Mouse (Mus musculus) heart, embryonic 11.5 days (tissue): ENCODE measurements at regions not wholly inside any gene's neighbourhood (a gene's known extent, or its start where the extent isn't known, plus 50 kb on each side); places are given as distances from the start of the nearest gene placed in this dataset.

Experiments
- ATAC-seq: fragments of 200-750 bp; cut with Nextera tagmentation; replicated peaks from 2 replicates; pipeline ENCODE4 v1.8.0; 2017; ENCODE audit warnings: moderate library complexity; ENCODE audit not compliant: insufficient number of reproducible peaks, low FRiP score, low TSS enrichment
- H3K27ac ChIP-seq: fragments of 300-500 bp; sonication (generic); 2 replicates; pipeline ENCODE4 v1.5.1; 2014; ENCODE audit warnings: mild to moderate bottlenecking, low read depth, low read length
- H3K27me3 ChIP-seq: fragments of 300-500 bp; sonication (generic); 2 replicates; pipeline ENCODE4 v1.6.1; 2014; ENCODE audit warnings: mild to moderate bottlenecking, low read length, mixed read lengths; ENCODE audit not compliant: control insufficient read depth, insufficient read depth
- H3K36me3 ChIP-seq: fragments of 300-500 bp; sonication (generic); 2 replicates; pipeline ENCODE4 v1.6.1; 2014; ENCODE audit warnings: mild to moderate bottlenecking, low read length, moderate library complexity, mixed read lengths; ENCODE audit not compliant: control insufficient read depth, insufficient read depth
- H3K4me1 ChIP-seq: fragments of 300-500 bp; sonication (generic); 2 replicates; pipeline ENCODE4 v1.6.1; 2014; ENCODE audit warnings: low read length; ENCODE audit not compliant: control insufficient read depth, insufficient read depth
- H3K4me2 ChIP-seq: fragments of 300-500 bp; sonication (generic); 2 replicates; pipeline ENCODE4 v1.6.1; 2014; ENCODE audit warnings: mild to moderate bottlenecking, moderate library complexity
- H3K4me3 ChIP-seq: fragments of 300-500 bp; sonication (generic); 2 replicates; pipeline ENCODE4 v1.5.1; 2014; ENCODE audit warnings: low read depth, low read length
- H3K9ac ChIP-seq: fragments of 300-500 bp; sonication (generic); 2 replicates; pipeline ENCODE4 v1.6.1; 2014; ENCODE audit warnings: mild to moderate bottlenecking, low read depth, low read length, moderate library complexity
- H3K9me3 ChIP-seq: fragments of 300-500 bp; sonication (generic); replicated peaks from 2 replicates; pipeline ENCODE4 v1.6.1; 2016; ENCODE audit warnings: low read length; ENCODE audit not compliant: control insufficient read depth
- WGBS: fragments of 180-500 bp; shearing (Covaris S2); extraction: QIAGEN DNeasy Blood & Tissue Kit; methylation state at CpG from one replicate; pipeline ENCODE4 v1.1.7; 2014; ENCODE audit not compliant: insufficient replicate concordance; 5-methylcytosine and 5-hydroxymethylcytosine counted together

GRCm38 (mm10) chr10:99929191-99929590, 86.2 kb upstream of the Kitl start:
- 83% methylated on average over 6 of the region's 6 CpGs for WGBS
- Histone ChIP-seq H3K4me1 (peaks cover 4% of the 10 kb centered on the region; the same call in 1 of the 2 replicates), H3K9ac (no peak overlapping the region), H3K9me3 (no peaks in the 10 kb centered on the region), H3K4me2 (no peak overlapping the region), H3K27me3 (no peaks in the 10 kb centered on the region), H3K4me3 (no peak overlapping the region), H3K36me3 (no peaks in the 10 kb centered on the region), H3K27ac (no peak overlapping the region)
- no peak for ATAC-seq

DNA sequence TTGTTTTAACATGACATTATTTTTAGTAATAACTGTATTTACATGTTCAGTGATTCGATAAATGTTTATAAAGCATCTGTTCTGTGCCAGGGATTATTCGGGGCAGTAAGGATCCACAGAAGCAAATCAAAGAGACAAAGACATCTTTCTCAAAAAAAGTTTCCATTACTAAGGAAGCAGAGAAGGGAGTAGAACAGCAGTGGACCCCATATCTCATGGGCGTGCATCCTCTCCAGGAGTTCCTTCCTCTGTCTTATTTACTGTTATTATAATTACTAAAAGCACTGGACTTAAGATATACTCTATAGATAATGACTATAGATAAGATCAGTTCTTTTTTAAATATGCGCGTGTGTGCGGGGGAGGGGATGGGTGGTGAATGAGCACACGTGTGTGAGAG, 87.5 kb upstream of the Kitl start:
- no peak; the same call in 1 of the 2 replicates for ATAC-seq
- WGBS, result 85% methylated on average over 7 of the region's 7 CpGs
- H3K4me3 ChIP-seq, result no peak overlapping the region
- no peak overlapping the region for H3K27ac ChIP-seq
- no peak overlapping the region for H3K4me2 ChIP-seq
- no peaks in the 10 kb centered on the region for H3K9me3 ChIP-seq
- no peaks in the 10 kb centered on the region for H3K36me3 ChIP-seq
- H3K4me1 ChIP-seq, result peaks cover 4% of the 10 kb centered on the region; the same call in 1 of the 2 replicates
- no peaks in the 10 kb centered on the region for H3K27me3 ChIP-seq
- no peak overlapping the region for H3K9ac ChIP-seq

- H3K4me3 ChIP-seq, result no peak overlapping the region
- no peak for ATAC-seq
- H3K36me3 ChIP-seq, result no peaks in the 10 kb centered on the region
- H3K9ac ChIP-seq, result no peak overlapping the region
- H3K4me1 ChIP-seq, result peaks cover 4% of the 10 kb centered on the region; the same call in 1 of the 2 replicates
- no peak overlapping the region for H3K4me2 ChIP-seq
- WGBS, result 50% methylated on average over 8 of the region's 8 CpGs
- H3K27ac ChIP-seq, result no peak overlapping the region
- no peaks in the 10 kb centered on the region for H3K9me3 ChIP-seq
- H3K27me3 ChIP-seq, result no peaks in the 10 kb centered on the region
These were observed 89.0 kb upstream of the Kitl start for GRCm38 (mm10) chr10:99926327-99926954.

- Histone ChIP-seq H3K9ac (no peak overlapping the region), H3K4me1 (peaks cover 4% of the 10 kb centered on the region; the same call in 1 of the 2 replicates), H3K27me3 (no peaks in the 10 kb centered on the region), H3K4me2 (no peak overlapping the region), H3K36me3 (no peaks in the 10 kb centered on the region), H3K4me3 (no peak overlapping the region), H3K9me3 (no peaks in the 10 kb centered on the region), H3K27ac (no peak overlapping the region)
- ATAC-seq, result no peak
- WGBS, result 80% methylated on average over 3 of the region's 3 CpGs
These were observed 90.9 kb upstream of the Kitl start for GRCm38 (mm10) chr10:99924541-99924940.

- no peaks in the 10 kb centered on the region for H3K9me3 ChIP-seq
- WGBS, result 87% methylated on average over 2 of the region's 2 CpGs
- H3K4me1 ChIP-seq, result no peaks in the 10 kb centered on the region
- H3K4me3 ChIP-seq, result no peak overlapping the region
- no peak overlapping the region for H3K9ac ChIP-seq
- no peaks in the 10 kb centered on the region for H3K36me3 ChIP-seq
- H3K27me3 ChIP-seq, result no peaks in the 10 kb centered on the region
- ATAC-seq, result no peak
- H3K27ac ChIP-seq, result no peak overlapping the region
- no peak overlapping the region for H3K4me2 ChIP-seq
These were observed 95.5 kb upstream of the Kitl start for GRCm38 (mm10) chr10:99919925-99920324.

DNA sequence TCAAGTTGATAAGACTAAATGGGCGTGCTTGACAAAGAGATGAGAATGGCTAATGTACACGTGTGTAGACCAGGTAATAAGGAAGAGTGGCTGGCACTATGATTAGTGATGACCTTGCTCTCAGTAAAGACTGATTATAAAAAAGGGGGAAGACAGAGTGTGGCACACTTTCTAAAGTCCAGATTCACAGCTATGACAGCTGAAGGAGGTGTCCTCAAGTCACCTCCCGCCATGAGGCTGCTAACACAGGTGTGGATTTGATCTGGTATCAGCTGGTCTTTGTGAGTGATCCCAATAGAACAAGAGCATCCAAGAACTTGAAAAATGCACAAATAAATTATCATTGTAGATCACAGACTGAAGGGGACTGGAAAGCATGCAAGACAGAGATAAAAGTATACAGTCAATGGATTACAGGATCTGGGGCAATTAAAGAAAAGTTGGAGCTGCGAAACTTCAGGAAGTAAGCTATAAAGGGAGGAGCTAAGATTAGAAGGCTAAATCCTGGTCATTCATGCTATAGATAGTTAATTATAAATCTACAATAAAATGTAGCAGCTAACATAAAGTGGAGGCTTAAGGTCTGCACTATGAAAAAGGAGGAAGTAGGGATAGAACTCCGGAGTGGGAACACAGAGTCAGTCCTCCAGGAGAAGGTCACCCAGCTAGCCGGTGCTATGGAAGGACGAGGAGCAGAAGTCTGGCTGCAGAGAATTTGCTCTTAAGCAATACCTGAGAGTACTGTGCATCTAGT, 96.7 kb upstream of the Kitl start:
- no peak overlapping the region for H3K4me3 ChIP-seq
- ATAC-seq, result no peak
- no peak overlapping the region for H3K4me2 ChIP-seq
- no peaks in the 10 kb centered on the region for H3K9me3 ChIP-seq
- 80% methylated on average over 7 of the region's 7 CpGs for WGBS
- H3K27me3 ChIP-seq, result no peaks in the 10 kb centered on the region
- no peaks in the 10 kb centered on the region for H3K36me3 ChIP-seq
- no peaks in the 10 kb centered on the region for H3K4me1 ChIP-seq
- H3K9ac ChIP-seq, result no peak overlapping the region
- H3K27ac ChIP-seq, result no peak overlapping the region

DNA sequence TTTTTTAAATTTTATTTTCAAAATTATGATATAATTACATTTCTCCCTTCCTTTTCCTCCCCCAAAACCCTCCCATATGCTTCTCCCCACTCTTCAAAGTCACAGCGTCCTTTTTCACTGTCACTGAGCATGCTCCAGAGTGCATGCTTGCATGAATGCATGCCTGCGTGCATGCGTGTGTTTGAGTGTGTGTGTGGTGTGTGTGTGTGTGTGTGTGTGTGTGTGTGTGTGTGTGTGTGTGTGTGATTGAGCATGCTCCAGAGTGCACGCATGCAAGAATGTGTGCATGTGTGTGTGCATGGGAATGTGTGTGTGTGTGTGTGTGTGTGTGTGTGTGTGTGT, 101.6 kb upstream of the Kitl start:
- WGBS, result 79% methylated on average over 4 of the region's 4 CpGs
- Histone ChIP-seq H3K9me3 (no peaks in the 10 kb centered on the region), H3K4me2 (peak overlapping the region; percentile 58), H3K27ac (no peak overlapping the region), H3K4me1 (no peaks in the 10 kb centered on the region), H3K4me3 (no peak overlapping the region; the same call in 1 of the 2 replicates), H3K36me3 (no peaks in the 10 kb centered on the region), H3K27me3 (no peaks in the 10 kb centered on the region), H3K9ac (no peak overlapping the region)
- ATAC-seq, result no peak

- 35% methylated on average over 20 of the region's 20 CpGs for WGBS
- Histone ChIP-seq H3K36me3 (no peaks in the 10 kb centered on the region), H3K9me3 (no peaks in the 10 kb centered on the region), H3K27me3 (no peaks in the 10 kb centered on the region), H3K27ac (no peak overlapping the region), H3K9ac (peak overlapping the region; percentile 58; the same call in 1 of the 2 replicates), H3K4me1 (no peaks in the 10 kb centered on the region), H3K4me3 (peak overlapping the region; percentile 31), H3K4me2 (peak overlapping the region; percentile 58)
- no peak for ATAC-seq
These were observed 102.2 kb upstream of the Kitl start for GRCm38 (mm10) chr10:99913001-99913845.
